Mouse (Mus musculus) midbrain, embryonic 12.5 days (tissue): ENCODE data around the gene Slc10a6. TPM values are rescaled to one million over a fixed set of nuclear protein-coding genes. Genes with fewer than 3 reads are reported as not detected.

Source experiments
- ATAC-seq: fragments of 200-750 bp; cut with Nextera tagmentation; 2 replicates; pipeline ENCODE4 v1.8.0; 2017; ENCODE audit warnings: low read depth, moderate TSS enrichment, moderate library complexity; ENCODE audit not compliant: low FRiP score
- H3K27ac ChIP-seq: fragments of 300-500 bp; sonication (generic); replicated peaks from 2 replicates; pipeline ENCODE4 v1.5.1; 2016; ENCODE audit warnings: mild to moderate bottlenecking
- H3K27me3 ChIP-seq: fragments of 300-500 bp; sonication (generic); 2 replicates; pipeline ENCODE4 v1.6.1; 2016; ENCODE audit warnings: mild to moderate bottlenecking
- H3K36me3 ChIP-seq: fragments of 300-500 bp; sonication (generic); 2 replicates; pipeline ENCODE4 v1.6.1; 2016
- H3K4me1 ChIP-seq: fragments of 300-500 bp; sonication (generic); 2 replicates; pipeline ENCODE4 v1.6.1; 2016
- H3K4me2 ChIP-seq: fragments of 300-500 bp; sonication (generic); replicated peaks from 2 replicates; pipeline ENCODE4 v1.6.1; 2016; ENCODE audit warnings: mild to moderate bottlenecking, moderate library complexity
- H3K4me3 ChIP-seq: fragments of 300-500 bp; sonication (generic); 2 replicates; pipeline ENCODE4 v1.5.1; 2016; ENCODE audit warnings: mild to moderate bottlenecking
- H3K9ac ChIP-seq: fragments of 300-500 bp; sonication (generic); replicated peaks from 2 replicates; pipeline ENCODE4 v1.6.1; 2016; ENCODE audit warnings: mild to moderate bottlenecking, moderate library complexity
- H3K9me3 ChIP-seq: fragments of 300-500 bp; sonication (generic); 2 replicates; pipeline ENCODE4 v1.6.1; 2016; ENCODE audit warnings: mild to moderate bottlenecking
- WGBS: fragments of 180-500 bp; shearing (Covaris S2); methylation state at CpG from one replicate; pipeline ENCODE4 v1.1.7; 2016; 5-methylcytosine and 5-hydroxymethylcytosine counted together
- polyA plus RNA-seq: library from polyadenylated mRNA; unstranded; fragments of >200 nt; fragmentation: Nextera tagmentation; extraction: Ambion mirVana; gene quantifications from 2 replicates; pipeline ENCODE4 v1.2.1, GENCODE M21; 2016

The Slc10a6 gene
- polyA plus RNA-seq: not detected in 2 replicates

GRCm38 (mm10) chr5:103629111-103629764 is at the start of gene Slc10a6:
Gene Slc10a6, minus strand, starts transcription at chr5:103629403.
- no peak for ATAC-seq
- no peak within 1 kb of the TSS for H3K27ac ChIP-seq
- no peaks in the 10 kb centered on the region for H3K4me1 ChIP-seq
- WGBS: 79% methylated on average over 17 of the region's 17 CpGs
- no peaks in the 10 kb centered on the region for H3K36me3 ChIP-seq
- no peak within 1 kb of the TSS for H3K9ac ChIP-seq
- H3K4me3 ChIP-seq: no peak within 1 kb of the TSS
- H3K9me3 ChIP-seq: no peaks in the 10 kb centered on the region
- no peaks in the 10 kb centered on the region for H3K27me3 ChIP-seq
- H3K4me2 ChIP-seq: no peak within 1 kb of the TSS

- Histone ChIP-seq H3K27ac (no peak overlapping the region), H3K36me3 (no peaks in the 10 kb centered on the region), H3K4me2 (no peak overlapping the region), H3K9ac (no peak overlapping the region), H3K4me1 (no peaks in the 10 kb centered on the region), H3K4me3 (no peak overlapping the region), H3K9me3 (no peaks in the 10 kb centered on the region), H3K27me3 (no peaks in the 10 kb centered on the region)
- no peak for ATAC-seq
- WGBS: 88% methylated on average over 5 of the region's 5 CpGs
Measured at GRCm38 (mm10) chr5:103678974-103679373, 49.8 kb upstream of the Slc10a6 start.

GRCm38 (mm10) chr5:103677894-103678293 is 48.7 kb upstream of the Slc10a6 start:
- H3K4me1 ChIP-seq: no peaks in the 10 kb centered on the region
- no peak overlapping the region for H3K4me3 ChIP-seq
- H3K9me3 ChIP-seq: no peaks in the 10 kb centered on the region
- H3K4me2 ChIP-seq: no peak overlapping the region
- no peaks in the 10 kb centered on the region for H3K27me3 ChIP-seq
- no peaks in the 10 kb centered on the region for H3K36me3 ChIP-seq
- H3K27ac ChIP-seq: no peak overlapping the region
- 89% methylated on average over 6 of the region's 6 CpGs for WGBS
- no peak overlapping the region for H3K9ac ChIP-seq
- ATAC-seq: no peak

- no peak for ATAC-seq
- 92% methylated on average over 6 of the region's 6 CpGs for WGBS
- H3K9ac ChIP-seq: no peak overlapping the region
- H3K9me3 ChIP-seq: no peaks in the 10 kb centered on the region
- no peaks in the 10 kb centered on the region for H3K36me3 ChIP-seq
- no peaks in the 10 kb centered on the region for H3K27me3 ChIP-seq
- H3K4me3 ChIP-seq: no peak overlapping the region
- H3K4me1 ChIP-seq: no peaks in the 10 kb centered on the region
- no peak overlapping the region for H3K27ac ChIP-seq
- no peak overlapping the region for H3K4me2 ChIP-seq
Measured at GRCm38 (mm10) chr5:103676289-103676881, 47.2 kb upstream of the Slc10a6 start.

GRCm38 (mm10) chr5:103674482-103674881 is 45.3 kb upstream of the Slc10a6 start:
- Histone ChIP-seq H3K4me3 (no peak overlapping the region), H3K36me3 (no peaks in the 10 kb centered on the region), H3K4me2 (no peak overlapping the region), H3K27me3 (no peaks in the 10 kb centered on the region), H3K9ac (no peak overlapping the region), H3K27ac (no peak overlapping the region), H3K9me3 (no peaks in the 10 kb centered on the region), H3K4me1 (no peaks in the 10 kb centered on the region)
- WGBS: 62% methylated on average over 6 of the region's 6 CpGs
- no peak for ATAC-seq

- WGBS: 86% methylated on average over 4 of the region's 4 CpGs
Measured at GRCm38 (mm10) chr5:103673611-103674010, 44.4 kb upstream of the Slc10a6 start.

GRCm38 (mm10) chr5:103671858-103672257 is 42.7 kb upstream of the Slc10a6 start:
- H3K27ac ChIP-seq: no peak overlapping the region
- H3K4me2 ChIP-seq: no peak overlapping the region
- H3K27me3 ChIP-seq: no peaks in the 10 kb centered on the region
- no peaks in the 10 kb centered on the region for H3K36me3 ChIP-seq
- H3K9ac ChIP-seq: no peak overlapping the region
- no peak overlapping the region for H3K4me3 ChIP-seq
- H3K4me1 ChIP-seq: no peaks in the 10 kb centered on the region
- WGBS: 79% methylated on average over 3 of the region's 3 CpGs
- H3K9me3 ChIP-seq: no peaks in the 10 kb centered on the region
- no peak for ATAC-seq

More at GRCm38 (mm10) chr5:103673611-103674010, 44.4 kb upstream of the Slc10a6 start:
- H3K9ac ChIP-seq: no peak overlapping the region
- no peaks in the 10 kb centered on the region for H3K4me1 ChIP-seq
- no peaks in the 10 kb centered on the region for H3K9me3 ChIP-seq
- ATAC-seq: no peak
- H3K36me3 ChIP-seq: no peaks in the 10 kb centered on the region
- no peak overlapping the region for H3K4me3 ChIP-seq
- H3K27me3 ChIP-seq: no peaks in the 10 kb centered on the region
- no peak overlapping the region for H3K27ac ChIP-seq
- H3K4me2 ChIP-seq: no peak overlapping the region

- Histone ChIP-seq H3K9me3 (no peaks in the 10 kb centered on the region), H3K4me1 (no peaks in the 10 kb centered on the region), H3K4me3 (no peak overlapping the region), H3K27me3 (no peaks in the 10 kb centered on the region), H3K27ac (no peak overlapping the region), H3K9ac (no peak overlapping the region), H3K36me3 (no peaks in the 10 kb centered on the region), H3K4me2 (no peak overlapping the region)
- 88% methylated on average over 2 of the region's 2 CpGs for WGBS
- no peak for ATAC-seq
Measured at GRCm38 (mm10) chr5:103665876-103666275, 36.7 kb upstream of the Slc10a6 start.

GRCm38 (mm10) chr5:103664932-103665331 is 35.7 kb upstream of the Slc10a6 start:
- no peaks in the 10 kb centered on the region for H3K4me1 ChIP-seq
- no peak overlapping the region for H3K9ac ChIP-seq
- H3K4me3 ChIP-seq: no peak overlapping the region
- H3K9me3 ChIP-seq: no peaks in the 10 kb centered on the region
- ATAC-seq: no peak
- 82% methylated on average over 9 of the region's 9 CpGs for WGBS
- H3K27me3 ChIP-seq: no peaks in the 10 kb centered on the region
- no peak overlapping the region for H3K4me2 ChIP-seq
- H3K36me3 ChIP-seq: no peaks in the 10 kb centered on the region
- no peak overlapping the region for H3K27ac ChIP-seq

GRCm38 (mm10) chr5:103659571-103659970 is 30.4 kb upstream of the Slc10a6 start:
- Histone ChIP-seq H3K9ac (no peak overlapping the region), H3K4me2 (no peak overlapping the region), H3K9me3 (no peaks in the 10 kb centered on the region), H3K36me3 (no peaks in the 10 kb centered on the region), H3K27me3 (0 out of 2 replicates have a peak, but pooled peaks cover 8% of the 10 kb centered on the region), H3K27ac (no peak overlapping the region), H3K4me1 (peaks cover 3% of the 10 kb centered on the region; the same call in 1 of the 2 replicates), H3K4me3 (no peak overlapping the region)
- 42% methylated on average over 3 of the region's 3 CpGs for WGBS
- ATAC-seq: no peak

- H3K4me1 ChIP-seq: peaks cover 3% of the 10 kb centered on the region; the same call in 1 of the 2 replicates
- no peaks in the 10 kb centered on the region for H3K9me3 ChIP-seq
- no peaks in the 10 kb centered on the region for H3K36me3 ChIP-seq
- H3K4me3 ChIP-seq: no peak overlapping the region
- H3K27me3 ChIP-seq: 0 out of 2 replicates have a peak, but pooled peaks cover 8% of the 10 kb centered on the region
- 73% methylated on average over 5 of the region's 5 CpGs for WGBS
- H3K27ac ChIP-seq: no peak overlapping the region
- ATAC-seq: no peak
- H3K9ac ChIP-seq: no peak overlapping the region
- H3K4me2 ChIP-seq: no peak overlapping the region
Measured at GRCm38 (mm10) chr5:103658921-103659320, 29.7 kb upstream of the Slc10a6 start.

GRCm38 (mm10) chr5:103655346-103656118 is 26.3 kb upstream of the Slc10a6 start, which contains the start of gene 1700016H13Rik:
Gene 1700016H13Rik, minus strand, starts transcription at chr5:103656010.
- Histone ChIP-seq H3K9me3 (no peaks in the 10 kb centered on the region), H3K4me2 (peak within 1 kb of the TSS; percentile 94), H3K9ac (peak within 1 kb of the TSS; percentile 61), H3K36me3 (no peaks in the 10 kb centered on the region), H3K4me1 (peaks cover 3% of the 10 kb centered on the region; the same call in 1 of the 2 replicates), H3K4me3 (peak within 1 kb of the TSS; percentile 61), H3K27me3 (0 out of 2 replicates have a peak, but pooled peaks cover 12% of the 10 kb centered on the region), H3K27ac (no peak within 1 kb of the TSS)
- WGBS: under 1% methylated on average over 55 of the region's 56 CpGs
- peak; percentile 83 for ATAC-seq
